Mouse (Mus musculus): ENCODE data around the gene Bod1.

The Bod1 gene

DNA sequence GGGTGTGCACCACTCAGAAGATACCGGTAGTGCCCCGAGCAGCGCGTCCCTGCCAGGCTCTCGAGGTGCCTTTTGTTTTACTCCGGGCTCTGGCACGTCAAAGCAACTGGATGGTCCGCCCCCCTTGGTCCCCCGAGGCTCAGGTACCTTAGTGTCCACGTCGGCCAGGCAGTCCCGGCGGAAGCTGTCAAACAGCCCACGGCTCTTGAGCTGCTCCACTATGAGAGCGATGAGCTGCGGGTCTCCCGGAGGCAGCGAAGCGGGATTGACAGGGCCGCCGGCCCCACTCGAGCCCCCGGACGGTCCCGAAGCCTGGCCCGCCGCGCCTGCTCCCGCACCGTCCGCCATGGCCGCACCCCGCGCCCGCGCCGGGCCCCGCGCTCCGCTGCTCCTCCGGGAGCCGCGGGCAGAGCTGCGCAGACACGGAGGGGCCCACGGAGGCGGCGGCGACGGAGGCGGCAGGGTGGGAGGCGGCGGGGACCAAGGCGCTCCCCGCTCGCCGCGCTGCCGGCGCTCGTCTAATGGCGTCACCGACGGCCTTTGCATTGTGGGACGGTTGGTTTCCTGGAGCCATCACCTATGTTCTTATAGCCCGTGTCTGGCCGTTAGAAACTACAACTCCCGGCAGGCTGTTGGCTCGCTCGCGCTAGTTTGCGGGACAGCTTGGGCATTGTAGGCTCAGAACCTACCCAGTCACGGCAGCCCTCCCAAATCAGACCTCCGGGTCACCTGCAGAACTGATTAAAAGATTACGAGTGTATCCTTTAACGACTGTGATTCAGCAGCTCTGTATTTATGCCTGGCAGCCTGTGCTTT lies at the start of gene Bod1:
Gene Bod1 (minus strand): TSS at position 532 of the 816 bp plus-strand sequence.
- DNase-seq (ENCODE audit: low spot score in 2 of 2) = peak; percentile 91 to 93

DNA sequence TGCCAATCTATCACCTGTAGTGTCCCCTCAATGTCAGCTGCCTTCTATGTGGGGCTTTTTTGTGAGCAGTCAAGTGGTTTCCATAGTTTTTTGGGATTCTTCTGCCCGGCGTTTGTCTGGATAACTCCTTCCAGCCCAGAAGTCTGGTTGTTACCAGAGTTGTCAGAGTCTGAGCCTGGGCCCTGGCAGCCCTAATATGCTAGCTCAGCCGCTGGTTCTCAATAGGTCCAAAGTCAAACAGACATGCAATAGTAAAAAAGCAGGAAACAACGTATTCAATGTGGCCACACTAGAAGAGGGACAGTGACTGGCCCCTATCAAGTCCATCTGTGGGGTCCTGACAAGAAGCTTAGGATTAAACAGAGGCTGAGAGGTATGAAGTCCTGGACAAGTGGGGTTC lies 47.4 kb upstream of the Bod1 start:
- DNase-seq (ENCODE audit: low spot score in 2 of 2) = no peak

DNA sequence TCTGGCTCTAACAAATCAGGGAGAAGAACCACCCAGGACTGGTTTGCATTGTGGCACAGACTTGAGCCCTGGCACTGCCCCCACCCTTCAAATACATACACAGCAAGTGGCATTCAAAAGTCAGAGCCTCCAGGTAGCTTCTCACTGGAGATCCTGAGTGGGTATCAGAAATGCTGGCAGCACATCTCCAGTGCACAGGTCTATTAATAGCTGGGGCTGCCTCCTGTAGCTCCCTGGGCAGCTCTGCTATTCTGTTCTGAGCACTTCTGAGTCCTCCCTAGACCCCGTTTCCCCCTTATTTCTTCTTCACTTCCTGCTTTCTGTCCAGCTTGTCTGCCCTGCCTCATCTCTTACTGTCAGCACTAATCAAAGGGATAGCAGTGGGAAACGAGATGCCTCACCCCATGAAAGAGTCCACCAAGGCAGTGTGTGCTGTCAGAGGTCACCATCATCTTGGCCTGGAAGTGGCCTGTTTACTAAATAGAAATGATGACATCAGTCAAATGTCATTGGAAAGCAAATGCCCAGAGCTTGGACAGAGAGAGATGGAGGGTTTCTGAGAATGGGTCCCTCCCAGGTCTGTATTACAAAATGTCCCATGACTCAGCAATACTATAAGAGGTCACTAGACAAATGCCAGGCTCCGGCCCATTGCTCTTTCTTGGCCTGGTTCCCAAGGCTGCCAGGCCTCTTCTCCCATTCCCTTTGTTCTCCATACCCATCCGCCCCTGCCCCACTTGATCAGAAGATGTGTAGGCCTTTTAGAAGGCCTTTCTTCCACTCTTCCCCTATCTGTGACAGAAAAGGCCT lies 46.4 kb upstream of the Bod1 start:
- DNase-seq (ENCODE audit: low spot score in 2 of 2) = no peak

DNA sequence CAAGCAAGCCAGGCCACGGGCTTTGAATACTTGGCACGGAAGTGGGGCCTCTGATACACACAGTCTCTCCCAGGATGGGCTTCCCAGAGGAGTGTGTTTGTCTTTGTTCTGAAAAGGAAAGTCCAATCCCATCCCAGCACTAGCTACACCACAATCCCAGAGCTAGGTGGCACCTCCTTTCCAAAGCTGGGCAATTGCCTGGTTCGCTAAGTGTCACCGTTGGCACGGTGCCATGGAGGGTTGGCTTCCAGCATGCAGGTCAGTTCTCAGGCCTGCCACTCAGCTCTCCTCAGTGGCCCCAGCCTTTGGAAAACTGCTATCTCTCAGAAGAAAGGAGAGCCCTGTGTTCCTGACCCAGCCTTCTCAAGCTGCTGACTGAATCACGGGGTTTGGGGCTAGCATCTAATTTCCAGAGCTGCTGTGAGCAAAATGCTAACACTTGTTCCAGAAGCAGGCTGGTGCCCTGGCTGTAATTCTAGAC lies 42.0 kb upstream of the Bod1 start:
- peak; percentile 49 to 67 for DNase-seq (ENCODE audit: low spot score in 2 of 2)

DNA sequence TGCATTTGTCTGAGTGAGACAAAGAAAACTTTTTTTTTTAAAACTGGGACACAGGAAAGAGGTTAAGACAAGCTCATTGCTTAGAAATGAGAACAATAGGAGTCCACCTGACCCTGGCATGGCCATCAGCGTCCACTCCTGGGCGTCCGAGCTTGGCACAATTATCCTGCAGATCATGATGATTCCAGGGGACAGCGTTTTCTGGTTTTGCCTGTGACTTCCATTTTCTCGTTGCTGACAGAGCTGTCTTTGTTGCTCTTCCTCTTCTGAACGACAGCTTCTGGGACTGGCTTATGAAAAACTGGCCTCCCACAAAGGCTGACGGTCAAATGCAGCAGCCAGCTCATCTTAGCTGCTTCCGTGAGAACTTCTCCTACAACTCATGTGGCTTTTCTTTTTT lies 41.4 kb upstream of the Bod1 start:
- no peak for DNase-seq (ENCODE audit: low spot score in 2 of 2)

DNA sequence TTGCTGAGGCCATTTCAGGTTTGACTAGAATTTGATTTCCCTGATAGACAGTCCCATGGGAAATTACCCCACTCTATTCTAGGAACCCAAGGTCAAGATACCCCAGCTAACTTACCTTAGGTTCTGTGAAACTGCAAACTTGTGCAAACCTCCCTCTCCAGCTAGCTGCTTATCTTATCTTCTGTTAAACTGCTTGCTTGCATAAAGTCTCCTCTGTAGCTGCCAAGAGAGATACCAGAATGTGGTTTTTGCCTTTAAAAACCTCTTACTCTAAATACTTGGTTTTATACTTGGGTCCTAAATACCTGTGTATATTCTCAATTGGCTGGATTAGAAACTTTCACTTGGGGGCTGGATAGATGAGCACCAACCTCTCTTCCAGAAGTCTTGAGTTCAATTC lies 36.1 kb upstream of the Bod1 start:
- DNase-seq (ENCODE audit: low spot score in 2 of 2) = no peak

DNA sequence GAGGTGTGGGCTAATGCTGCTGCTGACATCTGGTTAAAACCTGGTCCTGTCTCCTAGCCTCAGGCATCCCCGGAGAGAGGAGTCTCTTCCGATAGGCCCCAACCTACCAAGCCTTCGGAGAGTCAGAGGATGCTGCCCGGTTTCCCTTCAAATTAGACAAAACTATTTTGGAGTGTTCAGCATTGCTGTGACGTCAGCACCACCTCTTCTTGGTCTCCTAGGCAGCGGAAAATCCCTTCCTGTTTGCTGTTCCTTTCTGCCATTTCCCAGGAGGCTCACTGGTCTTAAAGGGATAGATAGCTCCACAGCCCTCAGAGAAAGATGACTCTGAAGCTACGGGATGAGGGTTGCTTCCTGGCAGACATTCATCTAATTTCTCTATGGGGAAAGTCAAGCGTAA lies 31.5 kb upstream of the Bod1 start:
- DNase-seq (ENCODE audit: low spot score in 2 of 2) = peak in 1 of 2 experiments; percentile 36

DNA sequence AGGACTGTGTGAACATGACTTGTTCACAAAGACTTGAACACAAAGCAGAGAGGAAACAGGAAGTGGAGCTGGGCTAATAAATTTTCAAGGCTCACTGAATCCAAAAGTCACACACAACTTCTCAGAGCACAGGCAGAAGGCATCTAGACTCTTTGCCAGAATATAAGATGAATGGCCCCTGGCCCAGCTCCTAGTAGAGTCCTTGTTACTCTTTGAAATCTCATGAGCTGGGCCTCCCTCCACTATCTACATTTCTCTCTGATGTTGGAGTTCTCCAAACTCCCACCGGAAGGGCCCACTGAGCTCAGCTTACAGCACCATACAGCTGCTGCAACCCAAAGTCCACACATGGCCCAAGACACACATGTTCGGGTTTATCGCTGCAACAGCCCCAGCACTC lies 30.2 kb upstream of the Bod1 start:
- DNase-seq (ENCODE audit: low spot score in 2 of 2) = no peak

DNA sequence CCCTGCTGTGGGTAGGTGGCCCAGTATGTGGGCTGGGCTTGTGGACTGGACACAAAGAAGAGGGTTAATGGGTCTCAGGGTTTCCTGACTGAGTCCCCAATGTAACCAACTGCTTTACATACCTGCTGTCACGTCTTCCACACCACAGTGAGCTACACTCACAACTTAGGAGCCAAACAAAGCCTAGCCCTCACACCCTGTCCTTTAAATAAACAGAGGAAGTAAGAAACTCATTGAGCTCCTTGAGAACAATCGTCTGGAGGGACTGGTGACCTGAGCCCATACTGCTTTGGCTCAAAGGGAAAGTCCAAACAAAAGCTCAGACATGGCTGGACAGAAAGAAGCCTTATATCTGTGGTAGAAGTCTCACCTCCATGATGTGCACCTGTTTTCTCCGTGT lies 27.8 kb upstream of the Bod1 start:
- no peak for DNase-seq (ENCODE audit: low spot score in 2 of 2)

DNA sequence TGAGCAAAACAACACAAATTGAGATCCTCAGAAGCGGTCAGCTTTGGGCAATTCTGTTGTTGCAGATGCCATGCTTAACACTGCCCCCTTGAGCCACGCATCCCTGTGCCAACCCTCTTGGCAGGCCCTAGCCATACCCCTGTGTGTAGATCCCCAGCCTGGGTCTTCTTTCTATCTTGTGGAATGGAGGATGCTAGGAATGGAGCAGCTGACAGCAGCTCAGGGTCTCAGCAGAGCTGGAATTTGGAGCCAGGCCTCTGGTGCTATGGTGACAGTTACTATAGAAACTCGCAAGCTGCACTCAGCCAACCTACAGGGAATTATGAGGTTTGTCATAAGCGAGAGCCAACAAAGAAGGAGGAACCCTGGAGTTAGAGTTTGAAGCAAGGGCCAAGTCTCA lies 23.1 kb upstream of the Bod1 start:
- DNase-seq (ENCODE audit: low spot score in 2 of 2) = peak; percentile 69 to 79

DNA sequence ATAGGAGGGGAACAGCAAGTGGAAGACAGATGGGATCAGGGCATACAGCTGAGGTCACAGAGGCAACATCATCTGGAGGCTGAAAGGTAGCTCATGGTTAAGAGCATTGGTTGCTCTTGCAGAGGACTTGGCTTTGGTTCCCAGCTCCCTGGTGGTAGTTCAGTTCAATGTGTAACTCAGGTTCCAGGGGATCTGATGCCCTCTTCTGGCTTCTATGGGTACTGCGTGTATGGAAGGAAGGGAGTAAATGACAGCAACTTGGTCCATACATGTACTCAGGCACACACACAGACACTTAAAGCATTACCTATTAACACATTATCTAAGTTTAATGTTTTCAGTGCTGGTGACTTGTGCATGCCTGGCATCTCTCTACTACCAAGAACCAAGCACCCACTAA lies 22.4 kb upstream of the Bod1 start:
- DNase-seq (ENCODE audit: low spot score in 2 of 2) = no peak

DNA sequence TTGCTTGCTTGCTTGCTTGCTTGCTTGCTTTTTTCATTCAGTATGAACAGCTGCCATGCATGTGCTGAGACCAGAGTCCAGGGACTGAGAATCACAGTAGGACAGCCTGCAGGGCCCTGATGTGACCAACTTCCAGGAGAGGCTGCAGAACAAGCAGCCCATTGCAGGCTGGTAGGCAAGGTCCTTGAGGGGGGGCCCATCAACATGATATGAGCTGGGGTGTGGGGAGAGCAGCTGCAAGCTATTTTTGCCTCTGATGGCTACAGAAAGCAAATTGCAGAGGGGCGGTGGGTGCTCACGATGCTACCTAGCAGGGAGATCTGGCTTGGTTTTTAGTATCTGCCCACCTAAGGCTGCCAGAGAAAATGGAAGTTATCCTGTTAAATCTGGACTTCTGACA lies 21.6 kb upstream of the Bod1 start:
- DNase-seq (ENCODE audit: low spot score in 2 of 2) = no peak

DNA sequence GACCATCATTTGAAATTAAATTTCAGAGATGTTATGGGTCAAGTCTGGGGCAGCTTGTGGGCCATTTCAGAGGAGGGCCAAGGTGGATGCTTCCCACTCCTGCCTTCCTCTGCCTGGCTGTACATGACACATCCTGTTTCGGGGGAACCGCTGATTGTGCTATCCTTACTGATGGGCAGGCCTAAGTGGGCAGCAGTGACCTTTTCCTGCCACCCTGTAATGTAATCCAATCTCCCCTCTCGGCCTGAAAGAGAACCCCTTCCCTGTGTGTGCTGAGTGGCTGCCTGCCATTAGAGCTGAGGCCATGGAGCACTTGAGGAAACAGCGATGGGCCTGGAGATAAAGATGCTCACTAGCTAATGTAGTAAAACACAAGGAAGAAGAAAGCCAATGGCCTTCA lies 17.3 kb upstream of the Bod1 start:
- DNase-seq (ENCODE audit: low spot score in 2 of 2) = no peak

DNA sequence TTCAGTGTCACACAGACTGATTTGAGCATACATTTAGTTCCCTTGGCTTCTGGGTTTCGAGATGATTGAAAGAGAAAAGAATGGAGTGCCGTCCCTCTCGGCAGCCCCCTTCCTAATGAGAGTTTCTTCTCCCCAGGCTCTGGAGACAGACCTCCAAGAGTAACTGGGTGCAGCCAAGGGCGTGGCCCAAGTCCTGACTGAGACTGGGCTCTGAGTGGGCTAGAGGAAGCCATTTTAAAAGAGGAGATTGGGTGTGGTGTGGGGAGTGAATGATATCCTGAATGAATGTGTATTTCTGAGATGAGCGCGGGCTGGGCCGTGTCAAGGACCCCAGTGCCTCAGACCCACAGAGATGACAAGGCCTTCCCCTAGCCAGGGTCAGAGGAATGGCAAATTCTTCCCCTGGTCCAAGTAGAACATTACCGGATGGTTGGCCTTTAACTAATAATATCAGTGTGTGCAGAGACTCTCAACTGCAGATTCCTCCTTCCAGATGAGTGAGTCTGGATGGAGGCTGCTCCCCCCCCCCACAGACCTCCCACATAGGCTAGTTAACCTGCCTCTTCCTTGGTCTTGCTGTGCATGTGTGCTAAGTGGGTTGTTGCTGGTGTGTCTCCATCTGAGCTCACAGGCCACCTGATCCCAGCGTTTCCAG lies 13.4 kb upstream of the Bod1 start:
- DNase-seq (ENCODE audit: low spot score in 2 of 2) = no peak

DNA sequence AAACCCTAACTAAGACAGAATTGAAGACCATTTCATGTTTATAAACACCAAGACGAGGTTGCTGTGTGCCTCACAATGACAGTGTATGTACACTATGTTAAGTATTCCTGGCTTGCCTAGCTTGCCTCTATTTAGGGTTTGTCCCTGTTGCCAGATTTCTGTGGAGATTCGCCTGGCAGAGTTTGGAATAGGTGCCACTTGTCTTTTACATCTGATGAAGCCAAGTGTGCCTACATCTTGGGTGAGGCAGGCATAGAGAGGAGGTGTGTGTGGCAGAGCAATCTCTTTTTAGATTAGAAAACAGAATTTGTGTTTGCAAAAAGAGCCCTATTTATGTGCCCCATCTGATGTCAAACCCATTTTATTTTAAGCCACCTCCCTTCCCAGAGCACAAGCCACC lies 12.4 kb upstream of the Bod1 start:
- no peak for DNase-seq (ENCODE audit: low spot score in 2 of 2)

DNA sequence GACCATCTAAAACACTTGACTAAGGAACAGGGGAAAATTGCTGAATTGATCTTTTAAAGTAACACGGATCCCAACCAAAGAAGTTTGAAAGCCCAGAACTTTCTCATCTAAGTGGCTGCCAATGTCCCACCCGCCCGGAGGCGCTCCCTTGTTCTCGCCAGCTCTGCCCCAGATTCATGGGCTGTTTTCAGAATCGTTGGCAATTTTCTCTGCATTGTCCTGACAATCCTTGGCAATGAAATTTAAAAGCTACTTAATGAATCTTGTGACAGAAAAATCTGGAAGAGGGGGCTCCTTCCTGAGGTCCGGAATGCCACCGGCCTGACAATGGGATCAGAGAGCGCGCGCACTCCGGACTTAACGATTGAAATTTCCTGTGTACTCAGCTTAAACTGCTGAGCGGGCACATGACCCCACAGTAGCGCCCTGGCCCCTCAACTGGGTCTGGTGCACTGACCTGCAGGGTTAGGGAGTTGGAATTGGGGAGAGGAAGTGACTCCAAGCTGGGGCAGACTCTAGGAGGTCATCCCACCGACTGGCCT lies 8.2 kb upstream of the Bod1 start:
- DNase-seq (ENCODE audit: low spot score in 2 of 2) = no peak

DNA sequence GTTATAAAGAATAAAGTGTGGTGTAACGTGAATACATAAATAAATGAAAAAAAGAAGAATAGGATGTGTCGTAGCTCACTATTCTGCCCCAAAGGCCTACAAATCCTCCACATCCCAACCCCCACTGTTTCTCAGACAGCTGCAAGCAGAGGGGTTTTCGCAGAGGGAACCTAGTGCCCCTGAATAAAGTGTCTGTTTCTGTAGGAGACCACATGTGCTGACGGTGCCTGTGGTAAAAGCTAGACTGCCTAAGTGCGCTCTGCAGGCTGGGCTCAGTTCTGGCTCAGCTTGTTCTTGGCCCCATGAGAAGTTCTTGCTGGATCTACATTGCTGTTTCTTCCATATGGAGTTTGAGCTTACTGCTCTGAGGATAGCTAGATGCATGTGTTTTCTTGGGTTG lies 5.6 kb upstream of the Bod1 start:
- DNase-seq (ENCODE audit: low spot score in 2 of 2) = no peak

DNA sequence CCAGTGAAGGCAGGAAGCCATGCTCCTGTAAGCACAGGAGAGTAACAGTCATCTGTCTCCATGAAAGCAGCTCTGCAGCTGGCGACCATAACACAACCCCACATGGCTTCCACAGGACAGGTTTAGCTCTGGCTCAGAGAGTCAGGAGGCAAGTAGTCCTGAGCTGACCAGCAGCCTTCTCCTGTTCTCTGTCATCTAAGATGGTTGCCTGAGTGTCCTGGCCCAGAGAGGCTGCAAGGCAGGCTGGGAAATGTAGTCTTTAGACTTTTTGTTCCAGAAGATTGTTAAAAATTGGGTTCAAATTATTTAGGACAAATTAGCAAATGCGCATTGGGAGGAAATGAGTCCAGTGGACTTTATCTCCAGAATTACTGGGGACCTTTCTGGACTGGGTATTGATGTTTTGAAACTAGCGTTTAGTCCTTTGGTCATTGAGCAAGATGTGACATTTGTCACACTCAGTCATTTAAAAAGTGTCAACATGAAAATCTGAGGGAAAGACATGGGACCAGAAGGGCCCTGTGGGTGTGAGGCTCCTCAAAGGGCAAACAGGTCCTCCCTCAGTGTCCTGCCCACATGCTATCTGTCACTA lies 5.1 kb upstream of the Bod1 start:
- no peak for DNase-seq (ENCODE audit: low spot score in 2 of 2)

DNA sequence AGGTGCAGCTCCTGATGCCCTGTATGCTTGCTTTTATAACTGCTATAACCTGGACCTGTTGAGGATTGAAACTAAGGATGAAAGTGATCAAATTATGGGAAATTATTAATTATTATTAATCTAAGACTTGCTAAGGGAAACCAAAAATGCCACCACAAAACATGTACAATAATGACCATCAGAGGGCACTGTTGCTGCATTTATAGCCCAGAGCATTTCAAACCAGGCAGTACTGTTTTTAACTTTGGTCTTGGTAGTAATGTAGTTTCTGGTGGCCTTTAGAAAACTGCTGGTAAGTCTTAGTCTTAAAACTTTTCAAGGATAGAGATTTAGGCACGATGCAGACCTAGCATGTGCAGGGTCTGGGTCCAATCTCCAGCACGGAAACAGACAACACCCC lies 3.7 kb upstream of the Bod1 start:
- no peak for DNase-seq (ENCODE audit: low spot score in 2 of 2)

DNA sequence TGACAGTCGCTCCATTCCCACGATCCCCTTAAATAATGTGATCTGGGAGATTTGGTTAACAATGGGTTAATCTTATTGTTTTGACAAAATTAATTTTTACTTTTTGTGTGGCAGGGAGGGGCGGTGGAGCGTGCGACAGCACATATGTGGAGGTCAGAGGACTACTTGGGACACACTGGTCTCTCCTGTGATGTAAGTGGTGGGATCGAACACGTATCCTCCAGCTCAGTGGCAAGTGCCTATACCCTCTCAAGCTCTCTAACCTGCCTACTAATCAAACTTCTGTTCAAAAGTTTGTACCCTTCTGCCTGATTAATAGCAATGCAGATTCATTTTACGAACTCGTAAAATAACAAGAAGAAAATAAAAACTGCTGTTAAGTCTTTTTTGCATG lies 482 bp upstream of the Bod1 start:
- no peak for DNase-seq (ENCODE audit: low spot score in 2 of 2)

DNA sequence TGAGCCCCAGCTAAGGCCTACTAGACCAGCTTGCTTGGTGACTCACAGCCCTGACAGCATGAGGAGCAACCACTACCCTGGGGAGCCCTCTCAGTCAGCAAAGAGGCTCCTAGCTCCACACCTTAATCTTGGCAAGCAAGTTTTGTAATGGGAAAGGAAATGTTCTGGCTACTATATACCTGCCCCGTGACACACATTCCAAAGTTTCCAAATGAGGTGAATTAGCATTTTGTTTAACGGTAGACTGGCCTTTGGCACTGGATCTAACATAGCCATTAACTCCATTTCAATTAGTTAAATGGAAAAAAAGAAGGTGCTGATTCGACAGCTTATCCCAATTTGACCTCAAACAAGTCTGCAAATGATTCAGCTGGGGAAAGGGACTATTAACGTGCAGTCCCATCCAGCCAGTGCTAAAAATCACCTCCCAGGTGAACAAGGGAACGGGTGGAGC lies 1.2 kb downstream of the Bod1 start:
- DNase-seq (ENCODE audit: low spot score in 2 of 2) = no peak

All from frontal cortex, postnatal 14 days (tissue).